Mouse (Mus musculus): Measurements from ENCODE around the gene Crybb1.

Gene Crybb1

DNA sequence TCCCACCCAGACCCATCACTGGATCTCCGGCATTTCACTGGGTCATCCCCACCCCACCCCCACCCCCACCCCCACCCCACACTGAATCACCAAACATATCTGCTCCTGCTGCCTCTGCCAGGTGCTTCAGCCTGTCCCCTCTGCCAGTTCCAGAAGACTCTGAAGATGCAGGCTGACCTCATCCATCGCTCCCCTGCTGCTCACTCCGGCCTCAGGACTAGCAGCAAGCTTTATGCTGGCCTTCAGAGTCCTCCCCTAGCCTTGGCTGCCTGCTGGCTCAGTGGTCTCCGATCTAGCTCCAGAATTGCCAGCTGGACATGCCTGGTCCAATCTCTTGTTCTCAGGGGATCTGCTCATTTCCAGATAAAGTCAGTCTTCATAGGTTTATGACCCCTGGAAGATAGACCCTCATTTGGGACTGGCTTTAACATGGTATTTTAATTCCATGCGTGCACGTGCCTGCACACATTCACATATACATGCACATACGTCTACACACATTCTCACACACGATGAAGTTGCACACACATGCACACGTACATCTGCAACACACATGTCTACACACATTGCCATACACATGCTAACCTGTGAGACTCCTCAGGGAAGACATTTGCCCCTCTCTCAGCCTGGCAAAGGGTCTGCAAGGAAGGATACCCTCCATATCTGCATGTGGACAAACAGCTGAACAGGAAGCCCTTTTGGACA lies 17.6 kb upstream of the Crybb1 start:
- DNase-seq (ENCODE audit: low spot score in 2 of 2) = no peak

GRCm38 (mm10) chr5:112238781-112239482 lies 16.7 kb upstream of the Crybb1 start:
- DNase-seq (ENCODE audit: low spot score in 2 of 2) = no peak

GRCm38 (mm10) chr5:112240761-112241160 lies 14.9 kb upstream of the Crybb1 start:
- peak in 1 of 2 experiments; percentile 93 for DNase-seq (ENCODE audit: low spot score in 2 of 2)

- no peak for DNase-seq (ENCODE audit: low spot score in 2 of 2)
Observed at GRCm38 (mm10) chr5:112241849-112242248, 13.8 kb upstream of the Crybb1 start.

- DNase-seq (ENCODE audit: low spot score in 2 of 2) = no peak
Observed at GRCm38 (mm10) chr5:112242361-112242778, 13.2 kb upstream of the Crybb1 start.

GRCm38 (mm10) chr5:112243041-112243440 lies 12.6 kb upstream of the Crybb1 start:
- DNase-seq (ENCODE audit: low spot score in 2 of 2) = no peak

DNA sequence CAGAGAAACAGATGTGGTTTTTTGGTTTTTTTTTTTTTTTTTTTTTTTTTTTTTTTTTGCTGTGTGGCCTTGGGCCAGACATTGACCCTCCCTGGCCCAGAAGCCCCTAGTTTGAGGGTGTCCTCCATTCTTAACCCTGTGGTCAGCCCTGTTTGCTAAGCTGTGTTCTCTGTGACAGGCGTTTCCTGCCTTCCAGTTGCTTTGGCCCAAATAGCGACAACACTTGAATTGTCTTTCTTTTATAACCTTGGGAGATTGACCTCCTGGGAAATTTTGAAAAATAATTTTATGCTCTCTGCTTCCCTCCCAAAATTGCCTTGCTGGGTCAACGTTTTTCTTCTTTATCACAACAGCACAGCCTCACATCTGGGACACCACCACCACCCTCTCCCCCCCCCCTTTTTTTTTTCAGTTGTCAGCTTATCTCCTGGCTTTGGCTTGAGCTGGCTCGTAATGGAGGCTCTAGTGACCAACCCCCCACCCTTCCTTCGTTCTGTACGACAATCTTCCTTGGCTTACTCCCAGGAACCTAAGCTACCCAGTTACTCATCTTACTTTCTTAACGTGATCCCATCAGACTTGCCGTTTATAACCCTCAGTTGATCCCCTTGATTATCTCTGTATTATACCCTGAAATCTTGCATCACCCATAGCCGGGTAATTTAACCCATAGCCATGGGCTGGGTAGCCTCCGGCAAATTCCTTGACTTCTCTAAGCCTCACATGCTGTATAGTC lies 11.9 kb upstream of the Crybb1 start:
- DNase-seq (ENCODE audit: low spot score in 2 of 2) = no peak

- no peak for DNase-seq (ENCODE audit: low spot score in 2 of 2)
Observed at GRCm38 (mm10) chr5:112244275-112244562, 11.4 kb upstream of the Crybb1 start.

- DNase-seq (ENCODE audit: low spot score in 2 of 2) = no peak
Observed at GRCm38 (mm10) chr5:112244890-112245615, 10.6 kb upstream of the Crybb1 start.

DNA sequence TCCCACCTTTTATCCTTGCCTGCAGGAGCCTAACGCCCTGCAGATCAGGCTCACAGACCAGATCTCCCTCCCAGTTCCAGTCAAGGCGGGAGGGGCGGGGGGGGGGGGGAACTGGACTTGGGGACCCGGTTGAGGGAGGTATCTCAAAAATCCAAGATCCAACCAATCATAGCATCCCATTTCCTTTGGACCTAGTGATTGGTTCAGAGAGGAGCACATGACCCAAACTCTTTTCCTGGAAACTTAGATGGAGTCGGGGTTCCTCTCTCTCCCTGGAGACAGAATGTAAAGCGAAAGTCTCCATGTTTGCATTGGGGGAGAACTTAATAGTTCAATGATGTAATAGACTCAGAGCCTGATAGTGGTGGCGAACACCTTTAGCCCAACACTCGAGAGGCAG lies 8.2 kb upstream of the Crybb1 start:
- no peak for DNase-seq (ENCODE audit: low spot score in 2 of 2)

- no peak for DNase-seq (ENCODE audit: low spot score in 2 of 2)
Observed at GRCm38 (mm10) chr5:112249106-112249505, 6.5 kb upstream of the Crybb1 start.

DNA sequence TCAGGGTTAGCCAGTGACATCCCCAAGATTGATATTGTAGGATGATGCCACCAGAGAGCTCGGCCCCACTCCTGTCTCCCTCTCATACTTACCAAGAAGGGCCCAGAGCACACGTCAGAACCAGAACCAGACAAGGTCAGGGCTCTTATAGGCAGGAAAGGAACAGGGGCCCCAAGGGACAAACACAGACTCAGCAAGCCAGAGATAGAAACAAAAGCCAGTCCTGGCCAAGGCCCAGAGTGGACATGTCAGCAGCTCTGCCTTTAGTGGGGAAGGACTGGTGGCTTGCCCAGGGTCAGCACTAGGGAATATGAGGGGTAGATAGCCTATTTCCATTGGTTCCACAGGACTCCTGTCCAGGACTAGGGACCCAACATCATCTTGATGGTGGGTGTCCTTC lies 3.2 kb upstream of the Crybb1 start, which contains the start of gene Cryba4:
Gene Cryba4 (minus strand): TSS at position 119 of the 400 bp plus-strand sequence.
- no peak for DNase-seq (ENCODE audit: low spot score in 2 of 2)

GRCm38 (mm10) chr5:112253169-112253568 lies 2.4 kb upstream of the Crybb1 start:
- no peak for DNase-seq (ENCODE audit: low spot score in 2 of 2)

DNA sequence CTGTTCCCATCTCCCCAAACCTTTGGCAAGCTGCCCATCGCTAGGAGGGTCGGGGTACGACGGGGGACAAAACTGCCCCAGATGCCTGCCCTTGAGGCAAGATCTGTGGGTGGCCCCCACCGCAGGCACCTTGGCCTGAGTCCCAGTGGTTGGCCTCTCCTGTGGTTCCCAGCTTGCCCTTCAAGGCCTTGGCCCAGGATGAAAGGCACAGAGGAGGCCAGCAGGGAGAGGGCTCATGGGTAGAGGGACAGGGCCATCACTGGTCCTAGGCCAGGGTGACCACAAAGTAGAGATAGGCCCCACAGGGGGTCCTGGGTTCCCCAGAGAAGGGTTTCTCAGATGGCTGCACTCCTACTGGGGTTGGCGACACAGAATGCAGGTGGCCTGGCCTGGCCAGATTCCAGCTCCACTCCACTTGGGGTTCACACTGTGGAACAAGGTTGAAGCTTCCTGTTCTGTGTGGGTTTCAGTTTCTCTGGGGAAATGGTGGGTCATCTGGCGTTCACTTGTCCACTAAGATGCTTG lies 1.3 kb upstream of the Crybb1 start:
- DNase-seq (ENCODE audit: low spot score in 2 of 2) = peak; percentile 42 to 67

DNA sequence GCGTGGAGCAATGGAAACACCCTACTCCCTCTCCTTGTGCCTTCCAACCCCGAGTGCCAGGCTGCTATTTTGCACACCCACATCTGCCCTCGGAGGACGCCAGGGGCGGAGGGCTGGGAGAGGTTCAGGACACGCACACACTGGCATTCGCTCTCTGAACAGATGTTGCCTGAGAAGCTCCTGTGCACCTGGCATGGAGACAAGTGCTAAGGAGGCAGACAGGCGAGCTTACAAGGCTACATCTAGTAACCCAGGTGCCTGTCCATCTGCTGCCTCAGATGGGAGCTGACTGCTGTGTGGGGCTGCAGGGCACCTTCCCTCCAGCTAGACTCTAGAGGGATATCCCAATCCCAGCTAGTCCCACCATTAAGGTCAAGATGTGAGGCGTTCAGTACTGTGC lies 842 bp downstream of the Crybb1 start:
- no peak for DNase-seq (ENCODE audit: low spot score in 2 of 2)

GRCm38 (mm10) chr5:112257896-112258295 lies 2.3 kb downstream of the Crybb1 start:
- no peak for DNase-seq (ENCODE audit: low spot score in 2 of 2)

GRCm38 (mm10) chr5:112259862-112260650 lies 4.4 kb downstream of the Crybb1 start:
- DNase-seq (ENCODE audit: low spot score in 2 of 2) = no peak

- no peak for DNase-seq (ENCODE audit: low spot score in 2 of 2)
Observed at GRCm38 (mm10) chr5:112260818-112261217, 5.2 kb downstream of the Crybb1 start.

- no peak for DNase-seq (ENCODE audit: low spot score in 2 of 2)
Observed at GRCm38 (mm10) chr5:112264099-112264498, 8.5 kb downstream of the Crybb1 start.

- no peak for DNase-seq (ENCODE audit: low spot score in 2 of 2)
Observed at GRCm38 (mm10) chr5:112265110-112265509, 9.5 kb downstream of the Crybb1 start.

- no peak for DNase-seq (ENCODE audit: low spot score in 2 of 2)
Observed at GRCm38 (mm10) chr5:112265515-112265914, 9.9 kb downstream of the Crybb1 start.

Measured in left cerebral cortex, adult 9 months (tissue).